21 mouse cellular contexts compared by ENCODE assay signal in genomic region chr17:82909189-82909588, GRCm38 (mm10).
DNase-seq lines count a peak whose midpoint lies in the region; ATAC-seq and TF ChIP-seq lines count a peak whose summit lies in the region.
"Had no signal": no experiment of that assay in that cellular context is flagged by ENCODE, and none has a peak within 500 bp of the region (broad histone marks: within the 10 kb centered on the region; RNA-seq: fewer than 3 reads in every experiment).

No protein-coding gene starts in this region.

- DNase-seq in midbrain, postnatal 0 days (ENCODE audit: low spot score) = peak; percentile 25
- no peak for DNase-seq in lung, adult 18-20 months
- DNase-seq: adrenal gland, adult 2 months; cerebellum, adult 11 months; cerebellum, adult 8-10 months; cerebellum, postnatal 14 days; embryo, embryonic 11 days; gastrocnemius, postnatal 14 days; heart, adult 2 months; heart, postnatal 14 days had no signal

- no peak for TF ChIP-seq CTCF in midbrain, postnatal 0 days (IDR thresholded peaks at IDR 0.05)

- H3K27ac ChIP-seq in midbrain, postnatal 0 days (ENCODE audit: low read depth, low read length) = no peak overlapping the region
- no peak overlapping the region for H3K27ac ChIP-seq in midbrain, embryonic 16.5 days (ENCODE audit: low read length)
- H3K27ac ChIP-seq in hindbrain, embryonic 15.5 days (replicated peaks) = peak overlapping the region; percentile 3; the same call in 1 of the 2 replicates
- no peak overlapping the region for H3K27ac ChIP-seq in neural tube, embryonic 12.5 days
- no peak overlapping the region for H3K27ac ChIP-seq in forebrain, embryonic 12.5 days
- H3K27ac ChIP-seq: embryonic facial prominence, embryonic 15.5 days; forebrain, embryonic 10.5 days; forebrain, embryonic 15.5 days; heart, adult 2 months; heart, embryonic 15.5 days had no signal

- H3K36me3 ChIP-seq in midbrain, postnatal 0 days (ENCODE audit: insufficient read depth, low read length) = no peaks in the 10 kb centered on the region
- no peaks in the 10 kb centered on the region for H3K36me3 ChIP-seq in midbrain, embryonic 16.5 days (ENCODE audit: control insufficient read depth, insufficient read depth, low read length)
- H3K36me3 ChIP-seq in hindbrain, embryonic 15.5 days = no peaks in the 10 kb centered on the region
- H3K36me3 ChIP-seq in neural tube, embryonic 12.5 days = no peaks in the 10 kb centered on the region
- no peaks in the 10 kb centered on the region for H3K36me3 ChIP-seq in forebrain, embryonic 12.5 days (replicated peaks)
- H3K36me3 ChIP-seq: embryonic facial prominence, embryonic 15.5 days; forebrain, embryonic 10.5 days; forebrain, embryonic 15.5 days; heart, embryonic 15.5 days had no signal

- 71% methylated on average over 2 of the region's 2 CpGs for WGBS in midbrain, postnatal 0 days
- WGBS in midbrain, embryonic 16.5 days = 62% methylated on average over 2 of the region's 2 CpGs
- 40% methylated on average over 2 of the region's 2 CpGs for WGBS in hindbrain, embryonic 15.5 days
- WGBS in neural tube, embryonic 12.5 days = 21% methylated on average over 2 of the region's 2 CpGs
- 53% methylated on average over 2 of the region's 2 CpGs for WGBS in forebrain, embryonic 12.5 days

- ATAC-seq in midbrain, postnatal 0 days (ENCODE audit: low FRiP score) = no peak
- ATAC-seq in midbrain, embryonic 16.5 days = no peak
- ATAC-seq in hindbrain, embryonic 15.5 days (ENCODE audit: low FRiP score, low read depth) = no peak
- 0 out of 2 replicates have a peak, but pooled peaks have one; percentile 65 for ATAC-seq in neural tube, embryonic 12.5 days (ENCODE audit: low FRiP score, low read depth)
- no peak for ATAC-seq in megakaryocyte, adult 5-6 weeks (ENCODE audit: poor library complexity, severe bottlenecking)
- no peak for ATAC-seq in forebrain, embryonic 12.5 days (ENCODE audit: low FRiP score)
- ATAC-seq: forebrain, embryonic 15.5 days had no signal

- H3K4me2 ChIP-seq in midbrain, postnatal 0 days (ENCODE audit: low read depth, low read length, poor library complexity, severe bottlenecking) = no peak overlapping the region
- H3K4me2 ChIP-seq in midbrain, embryonic 16.5 days (ENCODE audit: low read length) = no peak overlapping the region
- no peak overlapping the region for H3K4me2 ChIP-seq in hindbrain, embryonic 15.5 days
- H3K4me2 ChIP-seq in neural tube, embryonic 12.5 days (replicated peaks) = no peak overlapping the region
- no peak overlapping the region for H3K4me2 ChIP-seq in forebrain, embryonic 12.5 days
- H3K4me2 ChIP-seq: embryonic facial prominence, embryonic 15.5 days; forebrain, embryonic 15.5 days; heart, embryonic 11.5 days; heart, embryonic 15.5 days had no signal

- no peak overlapping the region for H3K4me3 ChIP-seq in midbrain, postnatal 0 days (ENCODE audit: low read depth, low read length)
- no peak overlapping the region for H3K4me3 ChIP-seq in midbrain, embryonic 16.5 days (ENCODE audit: low read depth, low read length)
- H3K4me3 ChIP-seq in hindbrain, embryonic 15.5 days = no peak overlapping the region
- no peak overlapping the region for H3K4me3 ChIP-seq in neural tube, embryonic 12.5 days
- H3K4me3 ChIP-seq in forebrain, embryonic 12.5 days (replicated peaks) = no peak overlapping the region
- H3K4me3 ChIP-seq: embryonic facial prominence, embryonic 15.5 days; erythroblast, embryonic 14.5 days; forebrain, embryonic 10.5 days; forebrain, embryonic 15.5 days; heart, adult 2 months; heart, embryonic 15.5 days had no signal

- H3K9ac ChIP-seq in midbrain, postnatal 0 days (replicated peaks; ENCODE audit: low read length, poor library complexity, severe bottlenecking) = no peak overlapping the region
- no peak overlapping the region for H3K9ac ChIP-seq in midbrain, embryonic 16.5 days (ENCODE audit: low read depth, low read length)
- no peak overlapping the region for H3K9ac ChIP-seq in hindbrain, embryonic 15.5 days
- H3K9ac ChIP-seq in neural tube, embryonic 12.5 days = no peak overlapping the region
- no peak overlapping the region for H3K9ac ChIP-seq in forebrain, embryonic 12.5 days
- H3K9ac ChIP-seq: embryonic facial prominence, embryonic 15.5 days; forebrain, embryonic 15.5 days; heart, embryonic 15.5 days had no signal

- H3K4me1 ChIP-seq in midbrain, postnatal 0 days (ENCODE audit: insufficient read depth, low read length) = no peaks in the 10 kb centered on the region
- no peaks in the 10 kb centered on the region for H3K4me1 ChIP-seq in midbrain, embryonic 16.5 days (ENCODE audit: control insufficient read depth, insufficient read depth, low read length)
- no peaks in the 10 kb centered on the region for H3K4me1 ChIP-seq in hindbrain, embryonic 15.5 days (replicated peaks)
- H3K4me1 ChIP-seq in neural tube, embryonic 12.5 days = no peaks in the 10 kb centered on the region; the same call in 1 of the 2 replicates
- H3K4me1 ChIP-seq in forebrain, embryonic 12.5 days = no peaks in the 10 kb centered on the region
- H3K4me1 ChIP-seq: embryonic facial prominence, embryonic 15.5 days; forebrain, embryonic 10.5 days; forebrain, embryonic 15.5 days; heart, embryonic 15.5 days had no signal

- H3K27me3 ChIP-seq in midbrain, postnatal 0 days (ENCODE audit: insufficient read depth, low read length) = no peaks in the 10 kb centered on the region
- H3K27me3 ChIP-seq in midbrain, embryonic 16.5 days (ENCODE audit: control insufficient read depth, insufficient read depth, low read depth, low read length) = no peaks in the 10 kb centered on the region
- H3K27me3 ChIP-seq in hindbrain, embryonic 15.5 days = no peaks in the 10 kb centered on the region
- no peaks in the 10 kb centered on the region for H3K27me3 ChIP-seq in neural tube, embryonic 12.5 days (replicated peaks)
- no peaks in the 10 kb centered on the region for H3K27me3 ChIP-seq in forebrain, embryonic 12.5 days
- H3K27me3 ChIP-seq: embryonic facial prominence, embryonic 15.5 days; forebrain, embryonic 15.5 days; heart, embryonic 15.5 days had no signal

- H3K9me3 ChIP-seq in midbrain, postnatal 0 days (ENCODE audit: low read length) = no peaks in the 10 kb centered on the region
- no peaks in the 10 kb centered on the region for H3K9me3 ChIP-seq in midbrain, embryonic 16.5 days (replicated peaks; ENCODE audit: control insufficient read depth, low read length, poor library complexity, severe bottlenecking)
- H3K9me3 ChIP-seq in hindbrain, embryonic 15.5 days = no peaks in the 10 kb centered on the region
- no peaks in the 10 kb centered on the region for H3K9me3 ChIP-seq in neural tube, embryonic 12.5 days
- H3K9me3 ChIP-seq in forebrain, embryonic 12.5 days = no peaks in the 10 kb centered on the region
- H3K9me3 ChIP-seq: embryonic facial prominence, embryonic 15.5 days; forebrain, embryonic 10.5 days; forebrain, embryonic 15.5 days; heart, embryonic 15.5 days had no signal
